Mouse (Mus musculus): ENCODE data around the gene Mapk1. TPM values are rescaled to one million over a fixed set of nuclear protein-coding genes. Genes with fewer than 3 reads are reported as not detected.
A peak's percentile ranks its signal among the peaks of the same experiment; 100 is the strongest.
"Not testable (repeated sequence)": the region's sequence is repeated elsewhere in the genome, so short reads cannot be mapped to it uniquely, and the experiment has no call there.

The Mapk1 gene
- total RNA-seq (2021), result 100 to 1,000 TPM; 183 to 200 TPM
- long read RNA-seq, experiment 1, full-length matches to known transcripts, result 69 of 107 reads
- long read RNA-seq, experiment 1, partial matches to known transcripts, result 20 of 107 reads
- long read RNA-seq, experiment 1, other reads (novel, unspliced or antisense), result 18 of 107 reads
- long read RNA-seq, experiment 2, full-length matches to known transcripts, result 24 of 29 reads
- long read RNA-seq, experiment 2, partial matches to known transcripts, result 0 of 29 reads
- long read RNA-seq, experiment 2, other reads (novel, unspliced or antisense), result 5 of 29 reads

DNA sequence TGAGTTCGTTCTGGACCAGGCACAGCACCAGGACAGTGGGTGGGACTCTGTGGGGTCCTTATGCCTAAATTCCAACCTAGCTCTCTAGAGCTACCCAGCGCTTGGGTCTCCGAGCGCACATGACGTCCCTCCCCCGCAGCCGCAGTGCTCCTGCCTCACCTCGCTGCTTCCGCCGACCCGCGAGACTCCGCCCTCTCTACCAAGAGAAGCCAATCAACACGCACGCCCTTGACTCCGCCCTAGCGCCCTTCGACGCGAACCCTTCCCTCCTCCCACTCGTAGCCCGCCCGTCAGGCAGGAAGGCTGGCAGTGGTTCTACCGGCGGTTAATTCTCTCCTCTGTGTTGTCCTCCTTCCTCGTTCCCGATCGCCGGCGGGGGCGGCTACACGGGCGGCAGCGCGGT is at the start of gene Mapk1:
TSS of gene Mapk1 (plus strand) at position 252 of the 403 bp plus-strand sequence.
- peak; percentile 97 for DNase-seq

DNA sequence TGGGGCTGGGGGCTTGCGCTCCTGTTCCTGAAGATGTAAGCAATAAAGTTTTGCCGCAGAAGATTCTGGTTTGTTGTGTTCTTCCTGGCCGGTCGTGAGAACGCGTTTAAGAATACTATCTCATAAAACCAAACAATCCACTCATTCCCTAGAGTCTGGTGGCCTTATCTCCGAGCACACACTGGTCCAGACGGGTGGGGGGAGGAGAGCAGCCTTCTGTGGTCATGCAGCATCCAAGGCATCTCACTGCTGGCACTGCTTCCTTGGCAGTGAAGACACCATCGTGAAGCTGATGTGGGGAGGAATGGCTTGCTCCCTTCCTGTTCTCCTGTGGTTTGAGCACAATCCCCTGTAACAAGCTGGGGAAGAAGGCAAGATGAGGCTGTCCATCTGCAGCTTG is 43.6 kb upstream of the Mapk1 start:
- DNase-seq, result no peak

GRCm38 (mm10) chr16:16941078-16941477 is 42.1 kb upstream of the Mapk1 start:
- no peak for DNase-seq

GRCm38 (mm10) chr16:16958575-16958974 is 24.6 kb upstream of the Mapk1 start:
- no peak for DNase-seq

DNA sequence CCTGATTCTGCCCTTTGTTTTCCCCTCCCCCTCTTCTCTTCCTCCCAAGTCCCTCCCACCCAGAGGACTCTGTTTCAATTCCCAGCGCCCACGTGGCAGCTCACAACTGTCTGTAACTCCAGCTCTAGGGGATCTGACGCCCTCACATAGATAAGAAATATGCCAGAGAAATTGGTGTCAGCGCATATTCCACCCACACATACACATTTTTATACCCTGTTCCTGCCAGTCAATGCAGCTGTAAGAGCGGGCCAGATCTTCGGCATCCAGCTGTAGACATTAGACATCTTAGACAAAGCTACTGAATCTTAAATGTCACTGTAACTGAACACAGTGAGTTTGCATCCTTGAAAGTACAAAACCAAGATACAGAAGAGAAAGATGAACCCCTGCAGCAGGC is 23.3 kb upstream of the Mapk1 start:
- DNase-seq, result no peak

DNA sequence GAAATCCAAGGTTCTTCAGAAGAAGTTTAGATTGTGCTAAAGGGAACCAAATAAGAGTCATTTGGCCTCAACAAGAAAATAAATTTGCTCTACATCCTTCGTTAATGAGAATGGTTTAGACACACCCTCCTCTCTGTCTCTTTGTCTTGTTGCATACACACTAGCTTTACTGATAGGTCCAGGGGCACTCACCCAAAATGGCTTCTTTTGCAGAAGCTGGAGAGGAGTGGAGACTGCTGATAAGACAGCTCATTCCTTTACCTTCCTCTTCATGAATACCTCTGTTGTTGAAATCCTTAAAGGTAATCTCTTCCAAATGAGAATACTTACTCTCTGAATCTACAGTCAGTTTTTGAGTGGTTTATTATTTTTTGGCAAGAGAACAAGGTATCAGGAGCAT is 18.0 kb upstream of the Mapk1 start:
- no peak for DNase-seq

GRCm38 (mm10) chr16:16966290-16966689 is 16.9 kb upstream of the Mapk1 start:
- no peak for DNase-seq

GRCm38 (mm10) chr16:16978061-16978460 is 5.1 kb upstream of the Mapk1 start:
- no peak for DNase-seq

- no peak for DNase-seq
These were observed 4.4 kb upstream of the Mapk1 start for GRCm38 (mm10) chr16:16978765-16979164.

- no peak for DNase-seq
These were observed 546 bp upstream of the Mapk1 start for GRCm38 (mm10) chr16:16982636-16983035.

DNA sequence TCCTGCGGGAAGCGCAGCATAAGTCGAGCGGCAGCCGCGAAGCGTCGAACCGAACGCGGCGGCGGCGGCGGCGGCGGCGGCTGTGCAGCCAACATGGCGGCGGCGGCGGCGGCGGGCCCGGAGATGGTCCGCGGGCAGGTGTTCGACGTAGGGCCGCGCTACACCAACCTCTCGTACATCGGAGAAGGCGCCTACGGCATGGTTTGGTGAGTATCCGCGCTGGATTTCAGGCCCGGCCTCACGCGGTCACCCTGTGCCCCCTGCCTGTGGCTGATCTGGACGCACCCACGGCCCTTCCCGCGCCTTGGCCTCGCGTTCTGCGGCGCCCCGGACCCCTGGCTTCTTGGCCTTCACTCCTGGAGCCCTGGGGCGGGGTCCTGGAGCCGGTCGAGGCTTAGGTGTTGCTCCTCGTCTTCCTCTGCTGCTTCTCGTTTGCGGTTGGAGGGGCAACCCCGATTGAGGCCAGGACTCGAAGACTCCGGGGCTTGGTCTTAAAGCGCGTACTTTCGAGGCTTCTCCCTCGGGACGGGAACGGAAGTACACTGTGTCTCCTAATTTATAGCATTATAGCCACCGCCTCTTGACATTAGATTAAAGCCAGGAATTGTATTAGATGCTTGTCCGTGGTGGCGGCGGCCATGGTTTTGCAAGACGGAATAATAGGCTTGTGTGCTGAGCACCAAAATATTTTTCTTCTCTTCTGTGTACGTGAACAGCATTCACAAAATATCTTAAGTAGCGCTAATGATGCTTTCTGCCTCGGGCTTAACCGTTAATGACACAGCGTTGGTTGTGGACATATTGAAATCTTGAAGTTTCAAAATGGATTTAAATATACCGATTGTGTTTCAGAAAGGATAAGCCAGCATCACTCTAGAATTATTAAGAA is 596 bp downstream of the Mapk1 start:
- DNase-seq, result peak; percentile 48 to 62

- DNase-seq, result no peak
These were observed 1.3 kb downstream of the Mapk1 start for GRCm38 (mm10) chr16:16984423-16984941.

- peak in 1 of 2 experiments; percentile 54 for DNase-seq
These were observed 4.1 kb downstream of the Mapk1 start for GRCm38 (mm10) chr16:16987248-16987647.

DNA sequence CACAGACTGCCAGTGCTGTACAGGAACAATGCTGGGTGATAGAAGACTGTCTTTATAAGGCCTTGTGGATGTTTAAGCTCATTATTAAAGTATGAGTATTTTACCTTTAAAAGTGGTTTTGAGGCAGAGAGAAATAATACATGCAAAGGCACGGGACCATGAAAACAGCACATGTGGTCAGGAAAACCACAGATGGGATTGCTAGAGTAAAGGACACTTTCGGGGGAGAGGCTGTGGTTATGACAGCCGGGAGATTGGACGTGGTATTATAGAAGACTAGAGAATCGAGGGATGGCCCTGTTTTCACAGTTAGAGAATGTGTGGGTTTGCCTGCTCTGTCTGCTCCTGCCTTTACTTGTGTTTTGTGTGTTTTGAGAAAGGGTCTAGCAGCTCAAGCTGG is 5.7 kb downstream of the Mapk1 start:
- no peak for DNase-seq

- peak in 1 of 2 experiments; percentile 9 for DNase-seq
These were observed 6.8 kb downstream of the Mapk1 start for GRCm38 (mm10) chr16:16990021-16990420.

DNA sequence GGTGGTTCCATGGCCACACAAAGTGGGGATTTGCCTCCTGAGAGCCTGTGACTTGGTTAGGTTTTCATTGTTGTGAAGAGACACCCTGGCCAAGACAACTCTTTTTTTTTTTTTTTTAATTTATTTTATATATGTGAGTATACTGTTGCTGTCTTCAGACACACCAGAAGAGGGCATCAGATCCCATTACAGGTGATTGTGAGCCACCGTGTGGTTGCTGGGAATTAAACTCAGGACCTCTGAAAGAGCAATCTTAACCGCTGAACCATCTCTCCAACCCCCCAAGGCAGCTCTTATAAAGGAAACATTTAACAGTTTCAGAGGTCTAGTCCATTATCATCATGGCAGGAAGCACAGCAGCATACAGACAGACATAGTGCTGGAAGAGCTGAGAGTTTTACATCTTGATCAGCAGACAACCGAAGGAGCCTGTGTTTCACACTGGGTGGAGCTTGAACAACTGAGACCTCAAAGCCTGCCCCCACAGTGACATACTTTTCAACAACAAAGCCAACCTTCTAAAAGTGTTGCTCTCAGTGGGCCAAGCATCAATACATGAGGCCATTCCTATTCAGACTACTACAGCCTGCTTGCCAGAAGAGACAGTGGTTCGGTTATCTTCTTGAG is 11.4 kb downstream of the Mapk1 start:
- no peak for DNase-seq

- not testable (repeated sequence) for DNase-seq
These were observed 13.0 kb downstream of the Mapk1 start for GRCm38 (mm10) chr16:16996121-16996729.

- no peak for DNase-seq
These were observed 17.9 kb downstream of the Mapk1 start for GRCm38 (mm10) chr16:17001109-17001508.

DNA sequence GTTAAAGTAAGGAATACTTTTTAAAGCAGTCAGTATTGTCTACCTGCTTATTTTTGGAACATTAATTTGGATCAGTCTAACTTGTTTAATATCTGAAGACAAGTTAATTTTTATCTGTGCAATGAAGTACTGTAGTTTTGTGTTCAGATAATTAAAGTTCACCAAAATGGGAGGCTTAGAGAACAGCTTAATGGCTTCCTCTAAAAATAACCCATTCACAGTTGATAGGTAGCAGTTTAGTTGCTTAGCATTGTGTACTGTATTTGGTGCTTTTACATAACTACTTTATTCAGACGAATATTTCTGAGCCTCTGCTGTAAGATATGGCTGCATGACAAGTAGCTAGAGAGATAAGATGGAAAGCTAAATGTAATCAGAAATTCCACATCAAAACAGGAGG is 23.9 kb downstream of the Mapk1 start:
- no peak for DNase-seq

GRCm38 (mm10) chr16:17010036-17010435 is 26.9 kb downstream of the Mapk1 start:
- DNase-seq, result no peak

GRCm38 (mm10) chr16:17012583-17012982 is 29.4 kb downstream of the Mapk1 start:
- no peak for DNase-seq

All from adrenal gland, postnatal 36 days (tissue).